Mouse (Mus musculus) cerebellum, adult 2 months (tissue): ENCODE measurements around the gene Aoc1. TPM values are rescaled to one million over a fixed set of nuclear protein-coding genes. Genes with fewer than 3 reads are reported as not detected.

ENCODE experiments used
- DNase-seq, 2 experiments: peaks; one replicate each; pipeline ENCODE4 v3.0.0; 2021
- H3K27ac ChIP-seq: fragments of 200-500 bp; 2 replicates; pipeline ENCODE4 v1.5.1; 2012; ENCODE audit warnings: low read length, control low read depth, inconsistent platforms; ENCODE audit not compliant: insufficient read depth
- H3K27me3 ChIP-seq: fragments of 200-500 bp; 2 replicates; pipeline ENCODE4 v1.6.1; 2012; ENCODE audit warnings: inconsistent platforms, mild to moderate bottlenecking, low read length, moderate library complexity; ENCODE audit not compliant: control insufficient read depth, insufficient read depth
- H3K4me1 ChIP-seq: fragments of 200-500 bp; 2 replicates; pipeline ENCODE4 v1.6.1; 2011; ENCODE audit warnings: low read length; ENCODE audit not compliant: control insufficient read depth, insufficient read depth
- H3K4me3 ChIP-seq: fragments of 200-500 bp; replicated peaks from 2 replicates; pipeline ENCODE3; 2011; ENCODE audit warnings: mild to moderate bottlenecking, low read depth, low read length, control low read depth; ENCODE audit not compliant: insufficient read depth
- CTCF ChIP-seq: fragments of 200-500 bp; IDR thresholded peaks from 2 replicates; pipeline ENCODE4 v1.5.1; 2011; ENCODE audit warnings: low read depth, mild to moderate bottlenecking, control low read depth, low read length, moderate library complexity, borderline replicate concordance; ENCODE audit not compliant: insufficient read depth
- POLR2A ChIP-seq: fragments of 200-500 bp; IDR thresholded peaks from 2 replicates; pipeline ENCODE4 v1.6.1; 2011; ENCODE audit warnings: low read length, control low read depth, borderline replicate concordance; ENCODE audit not compliant: insufficient read depth
- WGBS: fragments of 180-500 bp; shearing (Covaris S2); methylation state at CpG from one replicate; pipeline ENCODE4 v1.1.7; 2018; 5-methylcytosine and 5-hydroxymethylcytosine counted together
- polyA plus RNA-seq: library from polyadenylated mRNA; depleted of rRNA; stranded (reverse); fragments of >200 nt; gene quantifications from 2 replicates; pipeline ENCODE4 v1.2.3, GENCODE M21; 2012; rRNA removed

Aoc1 gene
- polyA plus RNA-seq, result 0.25 and 0.31 TPM in 2 replicates

GRCm38 (mm10) chr6:48872596-48872995 lies at the start of gene Aoc1:
TSS of gene Aoc1 (plus strand) at chr6:48872896.
- WGBS, result 86% methylated on average over 5 of the region's 5 CpGs
- no peak within 1 kb of the TSS for H3K27ac ChIP-seq
- no peaks in the 10 kb centered on the region for H3K27me3 ChIP-seq
- H3K4me3 ChIP-seq, result no peak within 1 kb of the TSS
- DNase-seq, result no peak
- TF ChIP-seq POLR2A (no peak), CTCF (no peak)
- no peaks in the 10 kb centered on the region for H3K4me1 ChIP-seq

DNA sequence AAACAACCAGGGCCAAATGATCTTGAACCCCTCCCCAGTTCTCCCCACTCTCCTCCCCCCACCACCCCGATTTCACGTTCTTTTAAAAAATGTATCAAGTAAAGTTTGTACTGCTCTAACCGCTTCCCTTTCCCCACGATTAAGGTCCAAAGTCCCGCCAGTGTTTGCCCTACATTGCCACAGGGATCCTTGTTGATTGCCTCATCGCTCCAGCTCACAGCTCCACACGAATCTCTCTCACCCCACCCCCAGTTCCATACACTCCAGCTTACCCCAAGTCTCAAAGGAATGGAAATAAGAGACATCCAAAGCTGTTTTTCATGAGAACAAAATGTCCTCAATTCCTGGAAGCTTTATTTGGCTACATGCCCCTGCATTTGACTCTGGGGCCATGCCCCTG lies 47.7 kb upstream of the Aoc1 start:
- no peaks in the 10 kb centered on the region for H3K27me3 ChIP-seq
- WGBS, result 66% methylated on average over 7 of the region's 7 CpGs
- TF ChIP-seq CTCF (no peak), POLR2A (no peak)

GRCm38 (mm10) chr6:48828976-48829375 lies 43.7 kb upstream of the Aoc1 start:
- TF ChIP-seq POLR2A (no peak), CTCF (no peak)
- Histone ChIP-seq H3K27me3 (no peaks in the 10 kb centered on the region), H3K4me3 (no peak overlapping the region), H3K27ac (no peak overlapping the region), H3K4me1 (no peaks in the 10 kb centered on the region)
- WGBS, result 100% methylated on average over 1 of the region's 1 CpGs
- no peak for DNase-seq

More for the DNA sequence above, 47.7 kb upstream of the Aoc1 start:
- H3K4me3 ChIP-seq, result no peak overlapping the region
- H3K27ac ChIP-seq, result no peak overlapping the region
- DNase-seq, result no peak
- no peaks in the 10 kb centered on the region for H3K4me1 ChIP-seq

DNA sequence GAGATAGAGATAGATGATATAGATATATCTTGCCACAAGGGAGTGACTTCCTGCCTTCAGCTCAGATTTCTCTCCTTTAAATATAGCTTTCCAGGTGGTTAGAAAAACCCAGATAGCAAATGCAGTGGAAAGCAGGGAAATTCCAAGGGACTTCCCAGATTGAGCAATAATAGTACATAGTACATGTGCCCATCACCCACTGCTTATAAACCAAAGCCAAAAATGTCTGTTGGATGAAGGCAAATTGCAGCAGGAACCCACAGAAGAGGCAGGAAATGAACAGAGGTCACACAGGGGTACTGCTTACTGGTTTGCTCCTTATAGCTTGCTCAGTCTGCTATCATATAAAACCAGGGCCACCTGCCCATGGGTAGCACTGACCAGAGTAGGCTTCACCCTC lies 43.0 kb upstream of the Aoc1 start:
- no peak overlapping the region for H3K27ac ChIP-seq
- H3K4me3 ChIP-seq, result no peak overlapping the region

DNA sequence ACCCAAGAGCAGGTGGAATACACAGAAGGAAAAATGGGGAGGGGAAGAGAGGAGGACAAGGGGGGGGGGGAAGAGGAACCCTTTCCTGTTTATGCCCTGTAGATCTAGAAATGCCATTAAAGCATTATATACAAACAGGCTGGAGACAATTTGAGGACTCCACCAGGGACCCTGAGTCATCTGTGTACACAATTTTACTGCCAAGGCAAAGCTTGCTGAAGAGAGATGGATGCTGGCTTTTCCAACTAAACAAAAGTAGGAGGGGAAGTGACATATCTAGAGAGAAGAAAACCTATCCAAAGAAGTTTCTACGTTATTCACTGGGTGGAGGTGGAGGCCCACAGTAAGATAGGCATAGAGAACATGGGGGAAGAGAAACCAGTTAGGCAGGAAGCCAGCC lies 42.5 kb upstream of the Aoc1 start:
- H3K27ac ChIP-seq, result no peak overlapping the region
- DNase-seq, result no peak
- WGBS, result 51% methylated on average over 1 of the region's 1 CpGs
- no peak overlapping the region for H3K4me3 ChIP-seq
- no peaks in the 10 kb centered on the region for H3K4me1 ChIP-seq
- TF ChIP-seq CTCF, result no peak
- no peaks in the 10 kb centered on the region for H3K27me3 ChIP-seq

More for the DNA sequence above, 43.0 kb upstream of the Aoc1 start:
- TF ChIP-seq POLR2A, result no peak
- TF ChIP-seq CTCF, result no peak
- Histone ChIP-seq H3K4me1 (no peaks in the 10 kb centered on the region), H3K27me3 (no peaks in the 10 kb centered on the region)
- DNase-seq, result no peak

GRCm38 (mm10) chr6:48831141-48831540 lies 41.6 kb upstream of the Aoc1 start:
- no peaks in the 10 kb centered on the region for H3K4me1 ChIP-seq
- H3K27ac ChIP-seq, result no peak overlapping the region
- WGBS, result 44% methylated on average over 5 of the region's 5 CpGs
- H3K27me3 ChIP-seq, result no peaks in the 10 kb centered on the region
- TF ChIP-seq CTCF (no peak), POLR2A (no peak)
- DNase-seq, result no peak
- no peak overlapping the region for H3K4me3 ChIP-seq

DNA sequence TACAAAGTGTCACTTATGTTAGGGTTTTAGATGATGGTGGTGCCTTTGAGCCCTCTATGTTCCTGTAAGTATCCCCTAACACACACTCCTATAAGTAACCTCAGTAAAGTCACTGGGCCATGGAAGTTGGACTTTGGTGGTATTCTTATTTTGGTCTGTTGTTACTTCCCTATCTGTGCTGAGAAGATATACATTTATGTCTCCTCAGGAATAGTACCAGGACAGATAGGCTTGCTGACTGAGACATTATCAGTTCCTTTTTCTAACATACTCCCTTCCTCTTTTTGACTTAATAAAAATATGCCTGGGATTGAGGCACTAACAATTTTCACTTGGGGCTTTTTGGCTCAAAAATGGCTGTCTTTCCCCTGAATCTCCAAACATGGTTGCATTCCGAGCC lies 40.3 kb upstream of the Aoc1 start:
- no peak overlapping the region for H3K4me3 ChIP-seq
- H3K27ac ChIP-seq, result no peak overlapping the region
- DNase-seq, result no peak
- no peaks in the 10 kb centered on the region for H3K27me3 ChIP-seq
- WGBS, result 90% methylated on average over 1 of the region's 1 CpGs
- TF ChIP-seq POLR2A, result no peak
- TF ChIP-seq CTCF, result no peak
- H3K4me1 ChIP-seq, result no peaks in the 10 kb centered on the region

DNA sequence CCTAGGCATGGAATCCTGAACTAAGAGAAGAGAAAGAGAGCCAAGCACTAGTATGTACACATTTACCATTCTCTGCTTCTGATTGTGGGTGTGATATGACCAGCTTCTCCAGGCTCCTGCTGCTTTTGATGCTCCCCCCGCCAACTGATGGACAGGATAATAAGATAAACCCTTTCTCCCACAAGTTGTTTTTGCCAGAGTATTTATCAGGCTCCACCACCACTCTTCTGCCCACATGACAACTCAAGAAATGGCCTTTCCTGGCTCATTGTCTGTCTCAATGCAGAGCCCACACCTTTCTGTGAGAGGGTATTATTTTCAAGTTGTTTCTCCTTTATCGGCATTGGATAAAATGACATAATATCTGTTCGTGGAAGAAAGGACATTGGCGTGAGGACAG lies 39.2 kb upstream of the Aoc1 start:
- TF ChIP-seq POLR2A (no peak), CTCF (no peak)
- Histone ChIP-seq H3K4me3 (no peak overlapping the region), H3K27ac (no peak overlapping the region), H3K27me3 (no peaks in the 10 kb centered on the region), H3K4me1 (no peaks in the 10 kb centered on the region)
- DNase-seq, result no peak
- 97% methylated on average over 4 of the region's 4 CpGs for WGBS

GRCm38 (mm10) chr6:48835241-48835640 lies 37.5 kb upstream of the Aoc1 start:
- TF ChIP-seq CTCF (no peak), POLR2A (no peak)
- DNase-seq, result no peak
- Histone ChIP-seq H3K27ac (no peak overlapping the region), H3K27me3 (no peaks in the 10 kb centered on the region), H3K4me1 (no peaks in the 10 kb centered on the region), H3K4me3 (no peak overlapping the region)
- 75% methylated on average over 5 of the region's 5 CpGs for WGBS
